Mouse (Mus musculus) olfactory bulb, adult 2 months (tissue): ENCODE measurements around the gene Polr2g. TPM values are rescaled to one million over a fixed set of nuclear protein-coding genes. Genes with fewer than 3 reads are reported as not detected.

Experiments
- H3K27ac ChIP-seq: fragments of 200-500 bp; 2 replicates; pipeline ENCODE4 v1.5.1; 2012; ENCODE audit warnings: low read depth, low read length; ENCODE audit not compliant: insufficient read depth
- H3K4me1 ChIP-seq: fragments of 200-500 bp; 2 replicates; pipeline ENCODE4 v1.6.1; 2012; ENCODE audit warnings: low read length; ENCODE audit not compliant: control insufficient read depth, insufficient read depth
- H3K4me3 ChIP-seq: fragments of 200-500 bp; 2 replicates; pipeline ENCODE4 v1.5.1; 2012; ENCODE audit warnings: mild to moderate bottlenecking, low read depth, low read length, moderate library complexity; ENCODE audit not compliant: insufficient read depth
- CTCF ChIP-seq: fragments of 200-500 bp; IDR thresholded peaks from 2 replicates; pipeline ENCODE4 v1.5.1; 2012; ENCODE audit warnings: low read depth, mild to moderate bottlenecking, low read length, moderate library complexity; ENCODE audit not compliant: insufficient read depth
- POLR2A ChIP-seq: fragments of 200-500 bp; IDR thresholded peaks from 2 replicates; pipeline ENCODE4 v1.6.1; 2012; ENCODE audit warnings: mild to moderate bottlenecking, low read depth, low read length, moderate library complexity; ENCODE audit not compliant: insufficient read depth
- WGBS: fragments of 180-500 bp; shearing (Covaris S2); methylation state at CpG from one replicate; pipeline ENCODE4 v1.1.7; 2018; 5-methylcytosine and 5-hydroxymethylcytosine counted together
- polyA plus RNA-seq: library from polyadenylated mRNA; stranded (reverse); fragments of >200 nt; gene quantifications from 2 replicates; pipeline ENCODE4 v1.2.4, GENCODE M21; 2012; ENCODE audit warnings: low replicate concordance; ENCODE audit not compliant: missing spikeins, insufficient read depth, insufficient read length

Polr2g gene
- polyA plus RNA-seq, 1 experiment = not detected

GRCm38 (mm10) chr19:8772996-8773395 is 25.4 kb downstream of the Polr2g start:
- WGBS = 77% methylated on average over 5 of the region's 5 CpGs
- Histone ChIP-seq H3K4me1 (peaks cover 16% of the 10 kb centered on the region), H3K27ac (no peak overlapping the region), H3K4me3 (no peak overlapping the region)
- TF ChIP-seq CTCF = no peak
- no peak for TF ChIP-seq POLR2A

- Histone ChIP-seq H3K4me1 (peaks cover 16% of the 10 kb centered on the region), H3K4me3 (peak within 1 kb of the TSS; percentile 69), H3K27ac (peak within 1 kb of the TSS; percentile 71)
- WGBS = 17% methylated on average over 29 of the region's 29 CpGs
- TF ChIP-seq CTCF = no peak
- peak; percentile 86 for TF ChIP-seq POLR2A
These were observed 27.7 kb downstream of the Polr2g start, which contains the start of gene Tmem223 for GRCm38 (mm10) chr19:8770567-8771270. Gene Tmem223, plus strand, starts transcription at chr19:8770996.

GRCm38 (mm10) chr19:8765562-8765961 is 32.8 kb downstream of the Polr2g start:
- WGBS = 97% methylated on average over 9 of the region's 9 CpGs
- H3K4me1 ChIP-seq = peaks cover 3% of the 10 kb centered on the region
- TF ChIP-seq POLR2A (no peak), CTCF (no peak)

GRCm38 (mm10) chr19:8763276-8763675 is 35.1 kb downstream of the Polr2g start:
- Histone ChIP-seq H3K27ac (no peak overlapping the region), H3K4me1 (peaks cover 2% of the 10 kb centered on the region; the same call in 1 of the 2 replicates), H3K4me3 (no peak overlapping the region)
- TF ChIP-seq CTCF (no peak), POLR2A (no peak)
- 90% methylated on average over 4 of the region's 4 CpGs for WGBS

More at GRCm38 (mm10) chr19:8765562-8765961, 32.8 kb downstream of the Polr2g start:
- Histone ChIP-seq H3K27ac (no peak overlapping the region), H3K4me3 (no peak overlapping the region)

- Histone ChIP-seq H3K27ac (no peak overlapping the region), H3K4me1 (peaks cover 2% of the 10 kb centered on the region; the same call in 1 of the 2 replicates), H3K4me3 (no peak overlapping the region)
- TF ChIP-seq POLR2A (no peak), CTCF (no peak)
- 94% methylated on average over 2 of the region's 2 CpGs for WGBS
These were observed 37.6 kb downstream of the Polr2g start for GRCm38 (mm10) chr19:8760757-8761156.

- Histone ChIP-seq H3K27ac (no peak overlapping the region), H3K4me3 (no peak overlapping the region), H3K4me1 (peaks cover 8% of the 10 kb centered on the region; the same call in 1 of the 2 replicates)
- no peak for TF ChIP-seq CTCF
- TF ChIP-seq POLR2A = no peak
- 85% methylated on average over 2 of the region's 2 CpGs for WGBS
These were observed 39.5 kb downstream of the Polr2g start for GRCm38 (mm10) chr19:8758899-8759298.

- WGBS = 1% methylated on average over 14 of the region's 14 CpGs
- Histone ChIP-seq H3K4me1 (peaks cover 8% of the 10 kb centered on the region; the same call in 1 of the 2 replicates), H3K27ac (no peak overlapping the region), H3K4me3 (peak overlapping the region; percentile 98)
- no peak for TF ChIP-seq CTCF
- TF ChIP-seq POLR2A = no peak
These were observed 40.8 kb downstream of the Polr2g start for GRCm38 (mm10) chr19:8757471-8757998.

- H3K27ac ChIP-seq = peak within 1 kb of the TSS; percentile 66
- TF ChIP-seq POLR2A (peak; percentile 86), CTCF (no peak)
- H3K4me3 ChIP-seq = peak within 1 kb of the TSS; percentile 98
- peaks cover 8% of the 10 kb centered on the region; the same call in 1 of the 2 replicates for H3K4me1 ChIP-seq
- WGBS = under 1% methylated on average over 75 of the region's 75 CpGs
These were observed 41.6 kb downstream of the Polr2g start, which contains the start of gene Nxf1 for GRCm38 (mm10) chr19:8756635-8757387. Gene Nxf1, plus strand, starts transcription at chr19:8757073.

GRCm38 (mm10) chr19:8755652-8756051 is 42.7 kb downstream of the Polr2g start:
- H3K4me1 ChIP-seq = peaks cover 8% of the 10 kb centered on the region; the same call in 1 of the 2 replicates
- TF ChIP-seq POLR2A (no peak), CTCF (no peak)
- H3K4me3 ChIP-seq = no peak overlapping the region
- H3K27ac ChIP-seq = no peak overlapping the region
- WGBS = 70% methylated on average over 3 of the region's 3 CpGs
